Mouse (Mus musculus) E14TG2a.4 (cell line): ENCODE data around the gene Plac9a.
"Not testable (repeated sequence)": the region's sequence is repeated elsewhere in the genome, so short reads cannot be mapped to it uniquely, and the experiment has no call there.

ENCODE experiments used
- H3K27me3 ChIP-seq: 2 replicates; pipeline ENCODE4 v1.6.1; 2014; ENCODE audit warnings: low read length, control low read depth; ENCODE audit not compliant: insufficient read depth
- H3K36me3 ChIP-seq: 2 replicates; pipeline ENCODE4 v1.6.1; 2014; ENCODE audit warnings: low read length, control low read depth; ENCODE audit not compliant: insufficient read depth
- H3K4me1 ChIP-seq: replicated peaks from 2 replicates; pipeline ENCODE4 v1.6.1; 2014; ENCODE audit warnings: low read depth, low read length, control low read depth
- H3K4me3 ChIP-seq: replicated peaks from 2 replicates; pipeline ENCODE4 v1.5.1; 2014; ENCODE audit warnings: mild to moderate bottlenecking, low read length
- H3K9me3 ChIP-seq: 2 replicates; pipeline ENCODE4 v1.6.1; 2014; ENCODE audit warnings: low read length, control low read depth
- CTCF ChIP-seq: conservative IDR thresholded peaks from 2 replicates; pipeline ENCODE4 v1.5.1; 2014; ENCODE audit warnings: low read length
- NANOG ChIP-seq: IDR thresholded peaks from 2 replicates; pipeline ENCODE4 v1.6.1; 2014; ENCODE audit warnings: borderline replicate concordance, low read length, mixed read lengths
- POU5F1 ChIP-seq: IDR thresholded peaks from 2 replicates; pipeline ENCODE4 v1.6.1; 2014; ENCODE audit warnings: low read length, borderline replicate concordance

Gene Plac9a

GRCm38 (mm10) chr14:25850433-25850832, 52.5 kb downstream of the Plac9a start:
- no peak overlapping the region for H3K4me3 ChIP-seq

GRCm38 (mm10) chr14:25848708-25849107, 54.2 kb downstream of the Plac9a start:
- not testable (repeated sequence) for H3K4me3 ChIP-seq, H3K27me3 ChIP-seq, H3K9me3 ChIP-seq
- H3K4me1 ChIP-seq, result peaks cover 96% of the 10 kb centered on the region
- H3K36me3 ChIP-seq, result peaks cover 48% of the 10 kb centered on the region

More at GRCm38 (mm10) chr14:25850433-25850832, 52.5 kb downstream of the Plac9a start:
- no peaks in the 10 kb centered on the region for H3K27me3 ChIP-seq
- no peaks in the 10 kb centered on the region for H3K9me3 ChIP-seq
- peaks cover 96% of the 10 kb centered on the region for H3K4me1 ChIP-seq
- TF ChIP-seq POU5F1, result no peak
- no peak for TF ChIP-seq CTCF
- no peak for TF ChIP-seq NANOG
- peaks cover 42% of the 10 kb centered on the region for H3K36me3 ChIP-seq

- no peaks in the 10 kb centered on the region for H3K9me3 ChIP-seq
- H3K4me1 ChIP-seq, result peaks cover 96% of the 10 kb centered on the region
- TF ChIP-seq CTCF, result no peak
- no peak for TF ChIP-seq NANOG
- TF ChIP-seq POU5F1, result no peak
- H3K4me3 ChIP-seq, result peak overlapping the region; percentile 62
- peaks cover 48% of the 10 kb centered on the region for H3K36me3 ChIP-seq
- no peaks in the 10 kb centered on the region for H3K27me3 ChIP-seq
Observed at GRCm38 (mm10) chr14:25848237-25848636, 54.7 kb downstream of the Plac9a start.

GRCm38 (mm10) chr14:25847660-25848059, 55.2 kb downstream of the Plac9a start:
- TF ChIP-seq POU5F1 (no peak), NANOG (no peak), CTCF (no peak)
- Histone ChIP-seq H3K4me3 (peak overlapping the region; percentile 62), H3K36me3 (peaks cover 48% of the 10 kb centered on the region), H3K27me3 (no peaks in the 10 kb centered on the region), H3K9me3 (no peaks in the 10 kb centered on the region), H3K4me1 (peaks cover 95% of the 10 kb centered on the region)

- Histone ChIP-seq H3K4me3 (peak overlapping the region; percentile 24; the same call in 1 of the 2 replicates), H3K36me3 (peaks cover 48% of the 10 kb centered on the region), H3K9me3 (no peaks in the 10 kb centered on the region), H3K27me3 (no peaks in the 10 kb centered on the region), H3K4me1 (peaks cover 86% of the 10 kb centered on the region)
- TF ChIP-seq CTCF, result no peak
- TF ChIP-seq NANOG, result no peak
- TF ChIP-seq POU5F1, result no peak
Observed at GRCm38 (mm10) chr14:25846516-25846915, 56.4 kb downstream of the Plac9a start.

- Histone ChIP-seq H3K9me3 (no peaks in the 10 kb centered on the region), H3K36me3 (peaks cover 48% of the 10 kb centered on the region), H3K27me3 (no peaks in the 10 kb centered on the region), H3K4me1 (peaks cover 86% of the 10 kb centered on the region), H3K4me3 (peak overlapping the region; percentile 24; the same call in 1 of the 2 replicates)
- no peak for TF ChIP-seq CTCF
- TF ChIP-seq NANOG, result no peak
- TF ChIP-seq POU5F1, result no peak
Observed at GRCm38 (mm10) chr14:25845832-25846383, 57.0 kb downstream of the Plac9a start.

GRCm38 (mm10) chr14:25844372-25844771, 58.5 kb downstream of the Plac9a start:
- H3K27me3 ChIP-seq, result no peaks in the 10 kb centered on the region
- peaks cover 45% of the 10 kb centered on the region for H3K36me3 ChIP-seq
- H3K4me3 ChIP-seq, result peak overlapping the region; percentile 95
- TF ChIP-seq NANOG (no peak), CTCF (no peak), POU5F1 (no peak)
- H3K4me1 ChIP-seq, result peaks cover 84% of the 10 kb centered on the region
- no peaks in the 10 kb centered on the region for H3K9me3 ChIP-seq

GRCm38 (mm10) chr14:25842688-25843003, 60.3 kb downstream of the Plac9a start:
- Histone ChIP-seq H3K27me3 (no peaks in the 10 kb centered on the region), H3K4me1 (peaks cover 81% of the 10 kb centered on the region), H3K4me3 (peak overlapping the region; percentile 95), H3K9me3 (no peaks in the 10 kb centered on the region), H3K36me3 (peaks cover 32% of the 10 kb centered on the region)
- TF ChIP-seq NANOG (no peak), CTCF (no peak), POU5F1 (no peak)

- H3K4me1 ChIP-seq, result peaks cover 80% of the 10 kb centered on the region
- no peaks in the 10 kb centered on the region for H3K9me3 ChIP-seq
- H3K36me3 ChIP-seq, result peaks cover 32% of the 10 kb centered on the region
- TF ChIP-seq POU5F1 (no peak), CTCF (no peak), NANOG (no peak)
- H3K4me3 ChIP-seq, result peak within 1 kb of the TSS; percentile 95
- no peaks in the 10 kb centered on the region for H3K27me3 ChIP-seq
Observed at GRCm38 (mm10) chr14:25841991-25842687, 60.8 kb downstream of the Plac9a start, which contains the start of gene Anxa11. Gene Anxa11, plus strand, starts transcription at chr14:25842156.
